Mouse (Mus musculus): ENCODE measurements around the gene Morc3. TPM values are rescaled to one million over a fixed set of nuclear protein-coding genes. Genes with fewer than 3 reads are reported as not detected.

Morc3 gene
- polyA plus RNA-seq, 1 experiment: 25.1 TPM

DNA sequence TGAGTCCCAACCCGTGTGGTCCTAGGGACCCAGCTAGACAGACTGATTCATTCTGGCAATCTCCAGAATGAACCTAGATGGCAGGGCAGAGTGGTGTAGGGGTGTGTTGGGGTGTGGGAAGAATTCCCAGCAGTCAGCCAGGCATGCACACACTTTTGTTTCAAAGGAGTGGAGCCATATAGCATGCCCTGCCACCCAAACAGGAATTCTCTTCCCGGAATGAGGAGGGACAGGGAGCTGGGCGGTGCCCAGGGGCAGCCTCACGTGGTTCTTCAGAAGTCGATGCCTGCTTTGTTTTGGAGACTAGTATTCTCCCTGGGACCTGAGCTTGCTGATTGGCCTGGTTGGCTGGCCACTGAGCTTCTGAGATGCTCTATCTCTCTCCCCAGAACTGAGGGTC lies 37.1 kb upstream of the Morc3 start:
- TF ChIP-seq CTCF (IDR thresholded peaks at IDR 0.05; ENCODE audit: borderline replicate concordance, insufficient read depth, low read depth, low read length) (no peak), POLR2A (IDR thresholded peaks at IDR 0.05; ENCODE audit: borderline replicate concordance, insufficient read depth, low read length) (no peak)
- Histone ChIP-seq H3K4me3 (replicated peaks; ENCODE audit: insufficient read depth, low read depth, low read length) (no peak overlapping the region), H3K4me1 (ENCODE audit: control insufficient read depth, insufficient read depth, low read length) (peaks cover 31% of the 10 kb centered on the region), H3K27ac (ENCODE audit: insufficient read depth, low read length) (no peak overlapping the region), H3K27me3 (ENCODE audit: control insufficient read depth, insufficient read depth, low read length) (no peaks in the 10 kb centered on the region)
- WGBS: 76% methylated on average over 5 of the region's 5 CpGs
- DNase-seq: no peak

DNA sequence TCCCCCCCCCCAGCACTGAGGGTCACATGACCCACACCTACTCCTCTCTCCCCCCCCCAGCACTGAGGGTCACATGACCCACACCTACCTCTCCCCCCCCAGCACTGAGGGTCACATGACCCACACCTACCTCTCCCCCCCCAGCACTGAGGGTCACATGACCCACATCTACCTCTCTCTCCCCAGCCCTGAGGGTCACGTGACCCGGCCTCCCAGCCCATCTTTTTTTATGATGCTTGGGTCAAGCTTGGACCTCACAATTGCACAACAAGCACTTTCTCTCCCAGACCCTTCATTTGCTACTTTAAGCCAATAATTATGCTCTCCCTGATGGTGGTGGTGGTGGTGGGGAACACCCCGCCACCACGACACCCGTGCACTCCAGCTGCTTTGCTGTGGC lies 36.5 kb upstream of the Morc3 start:
- H3K4me3 ChIP-seq (replicated peaks; ENCODE audit: insufficient read depth, low read depth, low read length): no peak overlapping the region
- 97% methylated on average over 5 of the region's 5 CpGs for WGBS
- no peaks in the 10 kb centered on the region for H3K27me3 ChIP-seq (ENCODE audit: control insufficient read depth, insufficient read depth, low read length)
- TF ChIP-seq POLR2A (IDR thresholded peaks at IDR 0.05; ENCODE audit: borderline replicate concordance, insufficient read depth, low read length) (no peak), CTCF (IDR thresholded peaks at IDR 0.05; ENCODE audit: borderline replicate concordance, insufficient read depth, low read depth, low read length) (no peak)
- H3K4me1 ChIP-seq (ENCODE audit: control insufficient read depth, insufficient read depth, low read length): peaks cover 31% of the 10 kb centered on the region
- DNase-seq: no peak
- H3K27ac ChIP-seq (ENCODE audit: insufficient read depth, low read length): no peak overlapping the region

DNA sequence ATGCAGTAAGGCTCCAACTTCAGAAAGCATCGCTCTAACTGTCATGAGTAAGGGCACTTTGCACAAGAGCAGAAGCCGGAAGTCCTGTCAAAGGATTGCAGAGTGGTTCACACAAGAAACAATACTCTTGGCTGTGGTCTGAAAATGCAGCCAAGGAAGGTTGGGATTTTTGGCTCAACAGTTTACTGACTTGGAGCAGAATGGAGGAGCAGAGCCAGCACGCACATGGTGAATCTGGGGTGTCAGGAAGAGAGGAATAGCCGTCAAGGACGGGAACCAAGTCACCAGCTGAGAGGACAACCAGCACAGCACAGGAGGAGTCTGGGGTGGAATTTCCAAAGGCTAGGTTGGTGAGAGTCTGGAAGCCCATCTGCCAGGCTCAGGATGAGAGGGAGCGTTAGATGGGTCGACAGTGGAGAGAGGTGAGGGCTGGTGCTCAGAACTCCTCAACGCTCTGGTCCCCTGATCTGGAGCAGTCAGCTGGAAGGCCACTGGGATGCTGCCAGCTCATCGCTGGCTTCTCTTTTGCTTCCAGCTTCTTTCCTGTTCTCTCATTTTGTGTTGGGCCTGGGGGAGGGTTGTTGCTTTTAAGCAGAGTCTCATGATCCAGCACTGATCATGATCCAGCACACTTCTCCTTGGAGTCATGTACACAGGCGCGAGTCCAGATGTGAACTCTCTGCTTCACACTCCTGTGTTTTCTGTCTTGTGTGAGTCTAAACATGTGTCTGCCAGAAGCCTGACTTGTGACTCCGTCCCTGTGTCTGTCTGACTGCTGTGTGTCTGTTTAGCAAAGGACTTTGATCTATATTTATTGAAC lies 34.7 kb upstream of the Morc3 start:
- WGBS: 20% methylated on average over 12 of the region's 12 CpGs
- Histone ChIP-seq H3K27me3 (ENCODE audit: control insufficient read depth, insufficient read depth, low read length) (no peaks in the 10 kb centered on the region), H3K4me1 (ENCODE audit: control insufficient read depth, insufficient read depth, low read length) (peaks cover 31% of the 10 kb centered on the region), H3K4me3 (replicated peaks; ENCODE audit: insufficient read depth, low read depth, low read length) (no peak overlapping the region), H3K27ac (ENCODE audit: insufficient read depth, low read length) (peak overlapping the region; percentile 53)
- TF ChIP-seq CTCF (IDR thresholded peaks at IDR 0.05; ENCODE audit: borderline replicate concordance, insufficient read depth, low read depth, low read length) (0 out of 2 replicates have a peak, but pooled peaks have one; percentile 2), POLR2A (IDR thresholded peaks at IDR 0.05; ENCODE audit: borderline replicate concordance, insufficient read depth, low read length) (no peak)
- peak; percentile 62 to 74 for DNase-seq

DNA sequence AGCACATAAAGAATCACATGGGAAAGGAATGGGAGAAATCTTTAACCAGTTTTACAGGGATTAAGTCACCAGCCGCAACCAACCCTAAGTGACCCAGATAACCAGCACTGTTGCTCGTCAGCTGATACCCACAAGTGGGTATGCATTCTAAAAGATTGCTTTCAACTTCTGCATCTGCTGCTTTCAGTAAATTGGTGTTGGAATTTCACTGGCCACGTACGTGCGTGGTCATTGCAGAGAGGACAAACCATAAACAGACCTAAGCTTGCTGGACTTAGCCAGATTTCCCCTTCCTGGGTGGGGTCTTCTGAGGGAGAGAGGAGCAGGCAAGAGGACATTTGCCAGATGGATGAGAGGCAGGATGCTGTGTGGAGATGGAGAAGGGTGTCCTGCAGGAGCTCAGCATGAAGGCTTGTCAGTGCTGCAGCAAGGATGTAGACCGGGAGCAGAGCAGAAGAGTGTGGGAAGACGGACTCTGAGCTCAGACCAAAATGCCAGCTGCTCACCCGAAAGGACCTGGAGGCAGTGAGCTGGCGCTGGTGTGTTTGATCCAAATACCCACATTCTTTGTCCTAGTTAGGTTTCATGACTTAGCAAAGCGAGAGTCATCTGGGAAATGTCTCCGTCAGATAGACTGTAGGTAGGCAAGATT lies 34.0 kb upstream of the Morc3 start:
- WGBS: 47% methylated on average over 11 of the region's 11 CpGs
- peak overlapping the region; percentile 53 for H3K27ac ChIP-seq (ENCODE audit: insufficient read depth, low read length)

DNA sequence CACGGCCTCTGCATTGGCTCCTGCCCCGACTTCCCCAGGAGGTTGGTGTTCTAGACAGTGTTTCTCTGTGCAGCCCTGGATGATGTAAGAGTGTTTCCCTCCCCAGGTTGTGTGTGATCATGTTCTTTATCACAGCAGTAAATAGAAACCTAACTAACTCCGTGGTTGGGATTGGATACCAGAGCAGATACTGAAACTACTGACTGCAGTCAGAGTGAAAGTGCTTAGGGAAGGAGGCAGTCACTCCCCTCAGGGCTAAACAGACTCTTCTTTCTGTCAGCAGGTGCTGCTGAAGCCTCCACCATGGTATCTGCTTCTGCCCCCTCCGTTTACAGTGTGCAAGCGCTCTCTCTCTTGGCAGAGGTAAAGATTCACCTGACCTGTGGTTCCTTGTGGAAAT lies 33.3 kb upstream of the Morc3 start:
- H3K27me3 ChIP-seq (ENCODE audit: control insufficient read depth, insufficient read depth, low read length): no peaks in the 10 kb centered on the region
- WGBS: 45% methylated on average over 5 of the region's 5 CpGs
- no peak for DNase-seq
- H3K27ac ChIP-seq (ENCODE audit: insufficient read depth, low read length): no peak overlapping the region
- peaks cover 31% of the 10 kb centered on the region for H3K4me1 ChIP-seq (ENCODE audit: control insufficient read depth, insufficient read depth, low read length)
- TF ChIP-seq CTCF (IDR thresholded peaks at IDR 0.05; ENCODE audit: borderline replicate concordance, insufficient read depth, low read depth, low read length): no peak
- TF ChIP-seq POLR2A (IDR thresholded peaks at IDR 0.05; ENCODE audit: borderline replicate concordance, insufficient read depth, low read length): no peak
- H3K4me3 ChIP-seq (replicated peaks; ENCODE audit: insufficient read depth, low read depth, low read length): no peak overlapping the region

More for the DNA sequence above, 34.0 kb upstream of the Morc3 start:
- DNase-seq: peak; percentile 30 to 38
- Histone ChIP-seq H3K4me1 (ENCODE audit: control insufficient read depth, insufficient read depth, low read length) (peaks cover 31% of the 10 kb centered on the region), H3K4me3 (replicated peaks; ENCODE audit: insufficient read depth, low read depth, low read length) (no peak overlapping the region), H3K27me3 (ENCODE audit: control insufficient read depth, insufficient read depth, low read length) (no peaks in the 10 kb centered on the region)
- no peak for TF ChIP-seq POLR2A (IDR thresholded peaks at IDR 0.05; ENCODE audit: borderline replicate concordance, insufficient read depth, low read length)
- TF ChIP-seq CTCF (IDR thresholded peaks at IDR 0.05; ENCODE audit: borderline replicate concordance, insufficient read depth, low read depth, low read length): no peak

DNA sequence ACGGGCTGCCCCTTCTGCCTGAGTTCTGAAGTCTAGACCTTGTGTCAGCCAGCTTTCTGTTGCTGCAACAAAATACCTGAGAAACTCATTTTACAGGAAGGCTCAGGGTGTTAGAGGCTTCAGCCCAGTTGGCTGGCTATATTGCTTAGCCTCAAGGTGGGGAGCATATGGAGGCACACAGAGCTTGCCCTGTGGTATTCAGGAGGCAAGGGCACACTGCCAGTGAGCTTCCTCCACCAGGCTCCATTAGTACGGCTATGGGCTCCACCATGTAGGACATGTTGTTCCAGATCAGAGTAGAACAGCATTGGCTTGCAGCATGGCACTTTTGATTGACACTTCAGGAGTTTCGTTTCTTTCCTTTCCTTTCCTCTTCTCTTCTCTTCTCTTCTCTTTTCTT lies 32.9 kb upstream of the Morc3 start:
- Histone ChIP-seq H3K27ac (ENCODE audit: insufficient read depth, low read length) (no peak overlapping the region), H3K4me1 (ENCODE audit: control insufficient read depth, insufficient read depth, low read length) (peaks cover 31% of the 10 kb centered on the region), H3K4me3 (replicated peaks; ENCODE audit: insufficient read depth, low read depth, low read length) (no peak overlapping the region), H3K27me3 (ENCODE audit: control insufficient read depth, insufficient read depth, low read length) (no peaks in the 10 kb centered on the region)
- WGBS: 50% methylated on average over 3 of the region's 3 CpGs
- TF ChIP-seq POLR2A (IDR thresholded peaks at IDR 0.05; ENCODE audit: borderline replicate concordance, insufficient read depth, low read length) (no peak), CTCF (IDR thresholded peaks at IDR 0.05; ENCODE audit: borderline replicate concordance, insufficient read depth, low read depth, low read length) (no peak)
- peak in 1 of 2 experiments; percentile 50 for DNase-seq

DNA sequence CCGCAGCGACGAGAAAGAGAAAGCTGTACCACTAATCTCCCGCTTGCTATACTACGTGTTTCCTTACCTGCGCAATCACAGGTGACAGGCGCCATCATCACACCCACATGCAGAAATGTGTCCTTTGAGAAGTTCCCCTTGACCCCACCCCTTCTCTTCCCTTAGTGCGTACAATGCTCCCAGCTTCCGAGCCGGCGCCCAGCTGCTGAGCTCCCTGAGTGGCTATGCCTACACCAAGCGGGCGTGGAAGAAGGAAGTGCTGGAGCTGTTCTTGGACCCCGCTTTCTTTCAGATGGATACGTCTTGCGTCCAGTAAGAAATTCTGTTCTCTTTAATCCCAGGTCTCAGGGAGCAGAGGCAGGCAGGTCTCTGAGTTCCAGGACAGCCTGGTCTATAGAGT lies 32.0 kb upstream of the Morc3 start:
- WGBS: 96% methylated on average over 16 of the region's 16 CpGs
- TF ChIP-seq POLR2A (IDR thresholded peaks at IDR 0.05; ENCODE audit: borderline replicate concordance, insufficient read depth, low read length) (no peak), CTCF (IDR thresholded peaks at IDR 0.05; ENCODE audit: borderline replicate concordance, insufficient read depth, low read depth, low read length) (no peak)
- Histone ChIP-seq H3K27ac (ENCODE audit: insufficient read depth, low read length) (no peak overlapping the region), H3K4me1 (ENCODE audit: control insufficient read depth, insufficient read depth, low read length) (peaks cover 31% of the 10 kb centered on the region), H3K27me3 (ENCODE audit: control insufficient read depth, insufficient read depth, low read length) (no peaks in the 10 kb centered on the region), H3K4me3 (replicated peaks; ENCODE audit: insufficient read depth, low read depth, low read length) (no peak overlapping the region)
- DNase-seq: no peak

DNA sequence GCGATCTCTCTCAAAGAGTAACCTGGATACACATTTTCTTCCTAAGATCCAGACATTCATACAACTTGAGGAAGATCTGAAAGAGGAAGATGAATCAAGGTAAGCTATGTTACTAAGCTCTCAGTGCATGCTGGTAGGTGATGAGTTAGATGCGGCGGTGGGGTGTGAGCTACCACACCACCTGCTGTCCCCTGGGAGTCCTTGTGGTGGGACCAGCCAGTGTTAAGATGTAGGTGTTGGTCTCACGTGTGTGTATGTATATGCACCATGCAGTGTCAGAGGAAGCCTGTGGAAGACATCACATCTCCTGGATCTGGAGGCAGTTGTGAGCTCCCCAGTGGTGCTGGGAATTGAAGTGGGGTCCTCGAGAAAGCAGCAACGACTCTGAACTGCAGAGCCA lies 24.8 kb upstream of the Morc3 start:
- no peak for TF ChIP-seq CTCF (IDR thresholded peaks at IDR 0.05; ENCODE audit: borderline replicate concordance, insufficient read depth, low read depth, low read length)
- TF ChIP-seq POLR2A (IDR thresholded peaks at IDR 0.05; ENCODE audit: borderline replicate concordance, insufficient read depth, low read length): no peak
- H3K27me3 ChIP-seq (ENCODE audit: control insufficient read depth, insufficient read depth, low read length): no peaks in the 10 kb centered on the region

More for the DNA sequence above, 24.8 kb upstream of the Morc3 start:
- no peaks in the 10 kb centered on the region for H3K4me1 ChIP-seq (ENCODE audit: control insufficient read depth, insufficient read depth, low read length)
- 88% methylated on average over 6 of the region's 6 CpGs for WGBS
- no peak overlapping the region for H3K4me3 ChIP-seq (replicated peaks; ENCODE audit: insufficient read depth, low read depth, low read length)
- H3K27ac ChIP-seq (ENCODE audit: insufficient read depth, low read length): no peak overlapping the region
- DNase-seq: no peak

Data from cerebellum, adult 2 months (tissue).